8 mouse cellular contexts compared by ENCODE assay signal in the genomic region with DNA sequence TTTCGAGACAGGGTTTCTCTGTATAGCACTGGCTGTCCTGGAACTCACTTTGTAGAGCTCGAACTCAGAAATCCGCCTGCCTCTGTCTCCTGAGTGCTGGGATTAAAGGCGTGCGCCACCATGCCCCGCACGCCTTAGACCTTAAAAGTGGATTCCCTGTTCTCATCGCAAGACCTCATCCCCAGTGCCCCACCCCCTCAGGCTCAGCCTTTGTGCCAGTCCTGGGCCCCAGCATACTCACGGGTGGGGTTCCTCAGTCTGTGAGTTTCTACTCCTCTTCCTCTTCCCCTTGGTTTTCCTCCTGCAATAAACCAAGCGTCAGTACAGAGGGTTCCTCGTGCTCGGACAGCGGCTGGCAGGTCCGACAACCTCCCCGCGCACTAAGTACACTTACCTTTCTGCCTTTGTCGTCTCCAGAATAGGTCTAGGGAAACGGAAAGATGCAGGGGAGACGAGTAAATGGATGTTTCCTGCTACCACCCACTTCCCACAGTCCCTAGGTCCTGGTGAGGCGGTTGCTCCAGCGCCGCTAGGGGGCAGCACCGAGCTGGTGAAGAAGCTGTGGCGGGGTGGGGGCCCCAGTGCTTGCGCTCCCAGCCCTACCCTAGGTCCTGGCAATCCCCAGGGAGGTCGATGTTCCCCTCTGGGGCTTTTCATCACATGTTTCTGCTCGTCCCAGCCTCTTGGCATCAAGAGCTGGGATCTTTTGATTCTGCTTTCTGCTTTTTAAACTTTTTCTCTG. TPM values are rescaled to one million over a fixed set of nuclear protein-coding genes. Genes with fewer than 3 reads are reported as not detected.
DNase-seq lines count a peak whose midpoint lies in the region; ATAC-seq lines count a peak whose summit lies in the region.

No protein-coding gene starts in this region.

- DNase-seq in gastrocnemius, postnatal 10 days: peak; percentile 97
- peak; percentile 49 for DNase-seq in hindlimb bud, embryonic 11.5 days (ENCODE audit: extremely low spot score, low read depth, low spot score)
- peak; percentile 87 to 93 for DNase-seq in left cerebral cortex, adult 18-20 months (ENCODE audit: low spot score in 2 of 2)
- DNase-seq in lung, postnatal 4 days: peak; percentile 85 to 90
- peak; percentile 83 to 89 for DNase-seq in right cerebral cortex, adult 2 months (ENCODE audit: low spot score in 2 of 2)
- DNase-seq in urinary bladder, adult 2 months (ENCODE audit: low spot score): peak; percentile 78

- peak; percentile 83 for ATAC-seq in activated CD4-positive, CD25-positive, alpha-beta regulatory T cell, adult 4 months
- peak; percentile 96 for ATAC-seq in common myeloid progenitor, adult 5-6 weeks (replicated peaks; ENCODE audit: low read depth, poor library complexity, severe bottlenecking)

RNA-seq across cellular contexts. Expression of gene Pgf, which starts 8.3 kb away (rescaled TPM):
- polyA plus RNA-seq in activated CD4-positive, CD25-positive, alpha-beta regulatory T cell, adult 4 months (2017; shearing (Covaris generic)): not detected
- total RNA-seq in common myeloid progenitor, adult 5-6 weeks (2017): not detected in 2 replicates
- total RNA-seq in gastrocnemius, postnatal 10 days (2021): 1 to 10 TPM; 2.4 to 4.0 TPM
- 1 to 10 TPM; 2.5 to 3.0 TPM for total RNA-seq in left cerebral cortex, adult 18-20 months (2021)
- polyA plus RNA-seq in urinary bladder, adult 2 months (2012; rRNA removed): 6.0 and 7.7 TPM in 2 replicates

RNA-seq across cellular contexts. Expression of gene Rps6kl1, which starts 18.2 kb away (rescaled TPM):
- polyA plus RNA-seq in activated CD4-positive, CD25-positive, alpha-beta regulatory T cell, adult 4 months (2017; shearing (Covaris generic)): under 1 TPM; 0.73 to 0.83 TPM
- 0.15 TPM in 1 of 2 replicates, not detected in the other for total RNA-seq in common myeloid progenitor, adult 5-6 weeks (2017)
- under 1 TPM; 0.33 to 0.68 TPM for total RNA-seq in gastrocnemius, postnatal 10 days (2021)
- total RNA-seq in left cerebral cortex, adult 18-20 months (2021): 10 to 100 TPM; 31.4 to 32.8 TPM
- 0.32 and 0.34 TPM in 2 replicates for polyA plus RNA-seq in urinary bladder, adult 2 months (2012; rRNA removed)

RNA-seq across cellular contexts. Expression of gene Eif2b2, which starts 50.0 kb away (rescaled TPM):
- polyA plus RNA-seq in activated CD4-positive, CD25-positive, alpha-beta regulatory T cell, adult 4 months (2017; shearing (Covaris generic)): 10 to 100 TPM; 53.5 to 76.2 TPM
- total RNA-seq in common myeloid progenitor, adult 5-6 weeks (2017): 82.3 and 89.5 TPM in 2 replicates
- total RNA-seq in gastrocnemius, postnatal 10 days (2021): 10 to 100 TPM; 76.1 to 95.2 TPM
- 10 to 100 TPM; 63.4 to 67.2 TPM for total RNA-seq in left cerebral cortex, adult 18-20 months (2021)
- 73.8 and 82.6 TPM in 2 replicates for polyA plus RNA-seq in urinary bladder, adult 2 months (2012; rRNA removed)

RNA-seq across cellular contexts. Expression of gene Dlst, which starts 58.7 kb away (rescaled TPM):
- polyA plus RNA-seq in activated CD4-positive, CD25-positive, alpha-beta regulatory T cell, adult 4 months (2017; shearing (Covaris generic)): 10 to 100 TPM; 59.2 to 69.7 TPM
- 165 and 185 TPM in 2 replicates for total RNA-seq in common myeloid progenitor, adult 5-6 weeks (2017)
- 100 to 1,000 TPM; 284 to 308 TPM for total RNA-seq in gastrocnemius, postnatal 10 days (2021)
- total RNA-seq in left cerebral cortex, adult 18-20 months (2021): 100 to 1,000 TPM; 147 to 157 TPM
- 128 and 139 TPM in 2 replicates for polyA plus RNA-seq in urinary bladder, adult 2 months (2012; rRNA removed)

RNA-seq across cellular contexts. Expression of gene Prox2, which starts 58.7 kb away (rescaled TPM):
- 1 to 10 TPM; 1.4 to 2.7 TPM for polyA plus RNA-seq in activated CD4-positive, CD25-positive, alpha-beta regulatory T cell, adult 4 months (2017; shearing (Covaris generic))
- 3.7 and 5.9 TPM in 2 replicates for total RNA-seq in common myeloid progenitor, adult 5-6 weeks (2017)
- 1 to 10 TPM; 2.6 to 2.9 TPM for total RNA-seq in gastrocnemius, postnatal 10 days (2021)
- 1 to 10 TPM in 1 of 2 experiments, under 1 TPM in 1; 1.00 to 2.3 TPM for total RNA-seq in left cerebral cortex, adult 18-20 months (2021)
- polyA plus RNA-seq in urinary bladder, adult 2 months (2012; rRNA removed): 2.3 and 2.7 TPM in 2 replicates

Comparison
In these comparisons a context has a peak if more than half of its experiments do, and no peak if none do; other contexts are left out.
1. Peak in every context shown above with its lines: DNase-seq and ATAC-seq.
2. RNA of gene Rps6kl1, which starts 18.2 kb away (total RNA-seq): 31.4 to 32.8 TPM in left cerebral cortex, adult 18-20 months; 0.33 to 0.68 TPM in gastrocnemius, postnatal 10 days and 0.15 TPM in common myeloid progenitor, adult 5-6 weeks; every median in the first group is over 10 times any median in the second.